Mouse (Mus musculus): ENCODE measurements around the gene Krtap29-1.

GRCm38 (mm10) chr11:100016112-100016511 lies 37.3 kb upstream of the Krtap29-1 start, which contains the start of gene Krt33a:
- no peak for TF ChIP-seq CTCF (IDR thresholded peaks at IDR 0.05 in 2 of 3, conservative IDR thresholded peaks at IDR 0.05 in 1 of 3; ENCODE audit: control insufficient read depth in 1 of 3, insufficient read depth in 1 of 3, low read depth in 2 of 3, low read length in 3 of 3, poor library complexity in 1 of 3, severe bottlenecking in 1 of 3)
- no peak for TF ChIP-seq HCFC1 (IDR thresholded peaks at IDR 0.05; ENCODE audit: low read depth, low read length)
- no peak for TF ChIP-seq MAX (IDR thresholded peaks at IDR 0.05; ENCODE audit: low read length)
- no peak for TF ChIP-seq RCOR1 (IDR thresholded peaks at IDR 0.05; ENCODE audit: low read depth, low read length)
- TF ChIP-seq POLR2AphosphoS2 (IDR thresholded peaks at IDR 0.05; ENCODE audit: low read length): no peak
- no peak for TF ChIP-seq TCF12 (IDR thresholded peaks at IDR 0.05; ENCODE audit: low read depth, low read length)
- no peak for TF ChIP-seq TAL1 (IDR thresholded peaks at IDR 0.05; ENCODE audit: low read length)
- TF ChIP-seq MEF2A (IDR thresholded peaks at IDR 0.05; ENCODE audit: extremely low read depth, insufficient replicate concordance, low read depth, low read length, poor library complexity, severe bottlenecking): no peak
- no peak for TF ChIP-seq CHD1 (IDR thresholded peaks at IDR 0.05; ENCODE audit: low read depth, low read length)
- TF ChIP-seq POLR2A (IDR thresholded peaks at IDR 0.05; ENCODE audit: control insufficient read depth in 1 of 2, insufficient read depth in 1 of 2, low read depth in 1 of 2, low read length in 2 of 2, poor library complexity in 1 of 2): no peak
- TF ChIP-seq SMC3 (IDR thresholded peaks at IDR 0.05; ENCODE audit: low read depth, low read length): no peak
- TF ChIP-seq EP300 (IDR thresholded peaks at IDR 0.05; ENCODE audit: low read depth in 1 of 2, low read length in 2 of 2): no peak
